Mouse (Mus musculus): ENCODE measurements at regions not wholly inside any gene's neighbourhood (a gene's known extent, or its start where the extent isn't known, plus 50 kb on each side); places are given as distances from the start of the nearest gene placed in this dataset.

DNA sequence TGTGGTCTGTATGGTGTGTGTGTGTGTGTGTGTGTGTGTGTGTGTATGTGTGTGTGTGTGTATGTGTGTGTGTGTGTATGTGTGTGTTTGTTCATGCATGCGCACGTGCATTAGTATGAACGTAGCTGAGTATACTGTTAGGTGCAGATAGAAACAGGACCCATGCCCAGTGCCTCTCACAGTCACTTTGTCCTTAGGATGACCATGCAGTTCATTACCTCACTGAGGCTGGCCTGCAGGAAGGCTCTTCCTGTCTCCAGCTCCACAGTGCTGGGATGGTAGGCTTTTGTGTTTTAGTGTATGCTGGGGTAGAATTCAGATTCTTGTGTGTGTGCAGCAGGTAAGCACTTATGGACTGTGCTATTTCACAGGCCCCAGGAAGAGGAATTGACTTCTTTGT lies 250.0 kb upstream of the Tacr3 start:
- ATAC-seq (replicated peaks; ENCODE audit: extremely low read depth, insufficient read depth, low FRiP score), result no peak
- Histone ChIP-seq H3K27ac (ENCODE audit: low read length) (no peak overlapping the region), H3K4me3 (ENCODE audit: low read length) (no peak overlapping the region), H3K4me2 (ENCODE audit: low read depth, low read length) (no peak overlapping the region), H3K27me3 (ENCODE audit: control insufficient read depth, insufficient read depth, low read length) (no peaks in the 10 kb centered on the region), H3K9ac (ENCODE audit: low read length) (no peak overlapping the region), H3K9me3 (replicated peaks; ENCODE audit: control insufficient read depth, low read length) (no peaks in the 10 kb centered on the region), H3K4me1 (ENCODE audit: control insufficient read depth, insufficient read depth, low read length) (no peaks in the 10 kb centered on the region), H3K36me3 (ENCODE audit: control insufficient read depth, insufficient read depth) (no peaks in the 10 kb centered on the region)
- 82% methylated on average over 3 of the region's 3 CpGs for WGBS

DNA sequence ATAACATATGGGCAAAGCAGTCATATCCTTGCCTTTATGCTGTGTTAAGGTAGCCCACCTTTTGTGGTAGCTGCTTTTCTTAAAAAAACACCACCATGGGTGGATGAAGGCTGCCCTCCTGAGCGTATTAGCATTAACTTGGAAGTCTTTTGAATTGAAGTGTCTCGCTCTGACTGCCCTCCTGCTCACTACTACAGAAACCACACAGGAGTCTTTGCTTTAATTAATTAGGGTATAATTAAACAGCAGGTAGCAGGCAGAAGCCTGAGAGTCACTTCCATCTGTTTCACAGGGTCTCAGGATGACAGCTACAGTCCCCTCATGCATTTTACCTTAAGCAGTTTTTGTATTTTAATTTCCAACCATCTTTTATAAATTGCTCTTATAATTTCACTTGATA lies 240.2 kb upstream of the Tacr3 start:
- no peak overlapping the region for H3K4me3 ChIP-seq (ENCODE audit: low read length)
- ATAC-seq (replicated peaks; ENCODE audit: extremely low read depth, insufficient read depth, low FRiP score), result no peak
- no peak overlapping the region for H3K27ac ChIP-seq (ENCODE audit: low read length)
- H3K27me3 ChIP-seq (ENCODE audit: control insufficient read depth, insufficient read depth, low read length), result no peaks in the 10 kb centered on the region
- no peak overlapping the region for H3K9ac ChIP-seq (ENCODE audit: low read length)
- WGBS, result 33% methylated on average over 2 of the region's 2 CpGs
- H3K9me3 ChIP-seq (replicated peaks; ENCODE audit: control insufficient read depth, low read length), result no peaks in the 10 kb centered on the region
- no peaks in the 10 kb centered on the region for H3K4me1 ChIP-seq (ENCODE audit: control insufficient read depth, insufficient read depth, low read length)
- no peaks in the 10 kb centered on the region for H3K36me3 ChIP-seq (ENCODE audit: control insufficient read depth, insufficient read depth)
- H3K4me2 ChIP-seq (ENCODE audit: low read depth, low read length), result no peak overlapping the region

DNA sequence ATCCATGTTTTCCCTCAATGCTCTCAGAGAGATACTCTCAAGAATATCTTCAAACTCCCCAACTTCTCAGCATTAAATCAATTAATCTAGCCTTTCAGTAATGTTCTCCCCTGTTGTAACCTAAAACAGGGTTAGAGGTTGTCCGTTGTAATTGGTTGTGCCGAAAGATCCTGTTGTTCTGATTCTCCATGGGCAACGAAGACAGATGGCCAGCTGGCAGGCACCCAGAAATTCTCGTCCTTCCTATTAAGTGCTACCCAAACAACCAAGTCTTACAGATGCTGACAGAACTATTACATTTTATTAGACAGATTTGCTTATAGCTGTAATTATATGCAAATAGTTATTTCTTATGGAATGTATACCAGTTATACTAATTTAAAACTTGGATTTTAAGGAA lies 225.9 kb upstream of the Tacr3 start:
- H3K27me3 ChIP-seq (ENCODE audit: control insufficient read depth, insufficient read depth, low read length), result no peaks in the 10 kb centered on the region
- H3K4me1 ChIP-seq (ENCODE audit: control insufficient read depth, insufficient read depth, low read length), result no peaks in the 10 kb centered on the region
- no peak for ATAC-seq (replicated peaks; ENCODE audit: extremely low read depth, insufficient read depth, low FRiP score)
- 73% methylated on average over 4 of the region's 4 CpGs for WGBS
- no peak overlapping the region for H3K9ac ChIP-seq (ENCODE audit: low read length)
- H3K36me3 ChIP-seq (ENCODE audit: control insufficient read depth, insufficient read depth), result no peaks in the 10 kb centered on the region
- H3K27ac ChIP-seq (ENCODE audit: low read length), result no peak overlapping the region
- H3K9me3 ChIP-seq (replicated peaks; ENCODE audit: control insufficient read depth, low read length), result no peaks in the 10 kb centered on the region
- H3K4me3 ChIP-seq (ENCODE audit: low read length), result no peak overlapping the region
- H3K4me2 ChIP-seq (ENCODE audit: low read depth, low read length), result no peak overlapping the region

DNA sequence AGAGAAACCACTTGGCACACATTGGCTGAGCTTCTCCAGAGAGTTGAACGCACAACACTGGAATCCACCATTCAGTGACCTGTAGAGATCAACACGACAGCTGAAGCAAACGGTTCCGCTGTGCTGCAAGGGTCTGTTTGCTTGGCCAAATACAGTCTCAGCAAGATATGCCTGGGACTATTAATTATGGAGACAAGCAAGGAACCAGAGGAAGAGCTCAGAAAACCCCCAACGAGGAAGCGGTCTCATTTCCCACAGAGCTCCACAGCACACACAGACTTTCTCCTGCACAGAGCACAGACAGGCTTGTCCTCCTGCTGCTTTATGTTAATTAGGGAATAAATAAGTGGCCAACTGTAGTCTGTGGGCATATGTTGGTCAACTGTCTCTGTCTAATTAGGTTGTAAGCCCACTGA lies 223.4 kb upstream of the Tacr3 start:
- no peaks in the 10 kb centered on the region for H3K9me3 ChIP-seq (replicated peaks; ENCODE audit: control insufficient read depth, low read length)
- H3K36me3 ChIP-seq (ENCODE audit: control insufficient read depth, insufficient read depth), result no peaks in the 10 kb centered on the region
- no peak overlapping the region for H3K4me3 ChIP-seq (ENCODE audit: low read length)
- H3K27me3 ChIP-seq (ENCODE audit: control insufficient read depth, insufficient read depth, low read length), result no peaks in the 10 kb centered on the region
- no peak for ATAC-seq (replicated peaks; ENCODE audit: extremely low read depth, insufficient read depth, low FRiP score)
- no peak overlapping the region for H3K9ac ChIP-seq (ENCODE audit: low read length)
- 51% methylated on average over 6 of the region's 6 CpGs for WGBS
- no peak overlapping the region for H3K27ac ChIP-seq (ENCODE audit: low read length)
- H3K4me1 ChIP-seq (ENCODE audit: control insufficient read depth, insufficient read depth, low read length), result no peaks in the 10 kb centered on the region
- no peak overlapping the region for H3K4me2 ChIP-seq (ENCODE audit: low read depth, low read length)

DNA sequence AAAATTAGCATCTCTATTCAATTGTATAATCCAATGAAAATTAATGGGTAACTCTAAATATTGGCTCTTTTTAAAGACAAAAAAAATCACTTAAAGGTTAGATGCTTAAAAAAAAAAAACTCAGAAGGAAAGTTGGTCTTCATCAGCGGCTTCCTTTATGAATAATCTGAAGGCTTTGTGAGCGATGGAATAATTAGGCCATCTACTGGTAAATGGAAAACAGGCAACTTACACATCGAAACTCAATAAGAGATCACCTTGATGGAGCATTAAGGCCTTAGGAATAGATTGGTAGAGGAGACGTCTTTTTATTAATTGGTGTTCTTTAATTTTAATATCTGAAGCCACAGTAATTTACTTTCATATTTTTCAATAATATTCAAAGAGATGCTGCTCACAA lies 218.6 kb upstream of the Tacr3 start:
- H3K9me3 ChIP-seq (replicated peaks; ENCODE audit: control insufficient read depth, low read length), result no peaks in the 10 kb centered on the region
- H3K4me1 ChIP-seq (ENCODE audit: control insufficient read depth, insufficient read depth, low read length), result no peaks in the 10 kb centered on the region
- H3K27ac ChIP-seq (ENCODE audit: low read length), result no peak overlapping the region
- H3K4me3 ChIP-seq (ENCODE audit: low read length), result no peak overlapping the region
- H3K9ac ChIP-seq (ENCODE audit: low read length), result no peak overlapping the region
- no peak for ATAC-seq (replicated peaks; ENCODE audit: extremely low read depth, insufficient read depth, low FRiP score)
- H3K4me2 ChIP-seq (ENCODE audit: low read depth, low read length), result no peak overlapping the region
- H3K36me3 ChIP-seq (ENCODE audit: control insufficient read depth, insufficient read depth), result no peaks in the 10 kb centered on the region
- no peaks in the 10 kb centered on the region for H3K27me3 ChIP-seq (ENCODE audit: control insufficient read depth, insufficient read depth, low read length)
- 67% methylated on average over 4 of the region's 4 CpGs for WGBS

DNA sequence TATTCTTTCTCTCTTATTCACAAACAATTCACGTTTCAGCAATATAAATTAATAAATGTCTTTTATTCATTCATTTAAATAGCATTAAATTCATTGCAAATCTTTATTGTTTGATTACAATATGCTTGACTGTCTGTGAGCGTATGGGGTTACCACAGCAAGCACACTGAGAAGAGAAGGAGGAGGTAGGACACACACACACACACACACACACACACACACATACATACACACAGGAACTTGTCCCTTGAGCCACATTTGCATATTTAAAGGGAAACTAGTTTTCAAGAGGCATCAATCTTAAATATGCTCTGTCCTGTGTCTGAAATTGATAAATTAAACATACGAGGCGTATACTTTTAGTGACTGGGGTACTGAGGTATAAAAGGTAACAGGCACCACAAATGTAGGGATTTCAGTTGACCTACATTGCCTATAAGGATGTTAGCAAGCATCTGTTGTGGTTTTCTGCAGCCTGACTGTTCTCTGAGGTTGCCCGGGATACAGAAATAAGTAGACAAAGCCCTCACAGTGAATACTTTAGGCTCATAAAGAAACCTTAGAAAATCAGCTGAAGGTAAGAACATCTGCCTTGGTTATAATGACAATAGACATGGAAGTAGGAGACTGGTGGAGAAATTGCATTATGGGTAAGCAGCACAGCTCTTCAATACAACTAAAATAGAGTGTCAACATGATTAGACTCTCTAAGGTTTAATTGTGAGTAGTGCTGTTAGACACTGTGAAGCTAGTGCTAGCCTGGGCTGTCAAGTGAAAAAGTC lies 217.1 kb upstream of the Tacr3 start:
- Histone ChIP-seq H3K4me2 (ENCODE audit: low read depth, low read length) (no peak overlapping the region), H3K27me3 (ENCODE audit: control insufficient read depth, insufficient read depth, low read length) (no peaks in the 10 kb centered on the region), H3K4me3 (ENCODE audit: low read length) (no peak overlapping the region), H3K4me1 (ENCODE audit: control insufficient read depth, insufficient read depth, low read length) (no peaks in the 10 kb centered on the region), H3K27ac (ENCODE audit: low read length) (no peak overlapping the region), H3K36me3 (ENCODE audit: control insufficient read depth, insufficient read depth) (no peaks in the 10 kb centered on the region), H3K9ac (ENCODE audit: low read length) (no peak overlapping the region), H3K9me3 (replicated peaks; ENCODE audit: control insufficient read depth, low read length) (no peaks in the 10 kb centered on the region)
- ATAC-seq (replicated peaks; ENCODE audit: extremely low read depth, insufficient read depth, low FRiP score), result no peak
- WGBS, result 70% methylated on average over 5 of the region's 5 CpGs

DNA sequence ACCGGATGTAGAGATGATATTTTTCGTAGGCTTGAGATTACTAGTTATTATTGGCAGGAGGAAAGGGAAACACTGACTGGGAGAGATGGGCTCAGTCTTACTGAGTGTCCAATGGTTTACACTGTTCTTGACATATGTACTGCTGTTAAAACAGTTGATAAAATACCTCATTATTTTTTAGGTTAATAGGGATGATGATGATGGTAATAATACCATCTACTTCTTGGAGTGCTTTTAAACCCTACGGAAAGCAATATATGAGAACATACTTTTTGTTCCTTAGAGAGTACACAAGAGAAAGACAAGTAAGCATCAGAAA lies 216.6 kb upstream of the Tacr3 start:
- H3K4me2 ChIP-seq (ENCODE audit: low read depth, low read length), result no peak overlapping the region
- H3K9me3 ChIP-seq (replicated peaks; ENCODE audit: control insufficient read depth, low read length), result no peaks in the 10 kb centered on the region
- H3K27me3 ChIP-seq (ENCODE audit: control insufficient read depth, insufficient read depth, low read length), result no peaks in the 10 kb centered on the region
- no peaks in the 10 kb centered on the region for H3K4me1 ChIP-seq (ENCODE audit: control insufficient read depth, insufficient read depth, low read length)
- 75% methylated on average over 3 of the region's 3 CpGs for WGBS
- no peak overlapping the region for H3K9ac ChIP-seq (ENCODE audit: low read length)
- ATAC-seq (replicated peaks; ENCODE audit: extremely low read depth, insufficient read depth, low FRiP score), result no peak
- no peak overlapping the region for H3K4me3 ChIP-seq (ENCODE audit: low read length)
- no peak overlapping the region for H3K27ac ChIP-seq (ENCODE audit: low read length)
- no peaks in the 10 kb centered on the region for H3K36me3 ChIP-seq (ENCODE audit: control insufficient read depth, insufficient read depth)

DNA sequence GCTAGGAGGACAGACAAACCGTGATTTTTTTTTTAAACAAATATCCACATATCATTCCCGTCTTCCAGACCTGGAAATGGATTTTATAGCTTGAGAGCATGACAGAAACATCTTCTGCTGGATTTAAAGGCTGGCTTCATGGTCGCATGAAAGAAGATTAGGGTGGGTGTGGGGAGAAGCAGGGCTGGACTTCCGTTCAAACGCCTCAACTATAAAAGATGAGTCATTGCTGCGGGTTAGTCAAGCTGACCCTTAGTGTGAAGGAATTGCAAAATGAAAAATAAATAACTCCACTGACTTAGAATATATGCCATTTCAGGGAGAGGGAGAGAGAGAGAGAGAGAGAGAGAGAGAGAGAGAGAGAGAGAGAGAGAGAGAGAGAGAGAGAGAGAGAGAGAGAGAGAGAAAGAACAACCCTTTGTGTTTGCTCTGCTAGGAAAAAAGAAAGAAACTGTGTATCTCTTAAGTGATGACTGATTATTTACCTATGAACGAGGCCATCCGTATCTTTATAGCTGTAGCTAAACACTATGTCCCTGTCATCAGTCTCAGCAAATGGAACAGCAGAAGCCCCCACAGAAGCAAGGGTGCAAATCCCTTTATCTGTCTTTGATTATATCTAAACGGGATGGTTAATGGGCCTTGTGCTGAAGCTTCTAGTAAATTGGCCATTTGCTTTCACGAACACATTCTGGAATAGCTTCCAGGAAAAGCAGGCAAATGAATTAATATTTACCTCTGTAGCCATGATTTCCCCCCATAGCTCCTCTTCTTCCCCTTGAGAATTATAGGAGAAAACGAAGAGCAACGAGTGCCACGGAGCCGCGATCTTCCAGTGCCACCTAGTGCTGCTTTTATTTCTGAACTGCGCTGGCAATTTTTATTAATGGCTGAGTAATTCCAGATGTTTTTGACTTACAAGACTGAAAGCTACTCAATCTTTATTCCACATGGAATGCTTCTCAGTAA lies 199.4 kb upstream of the Tacr3 start:
- no peaks in the 10 kb centered on the region for H3K9me3 ChIP-seq (replicated peaks; ENCODE audit: control insufficient read depth, low read length)
- no peaks in the 10 kb centered on the region for H3K27me3 ChIP-seq (ENCODE audit: control insufficient read depth, insufficient read depth, low read length)
- H3K4me1 ChIP-seq (ENCODE audit: control insufficient read depth, insufficient read depth, low read length), result peaks cover 3% of the 10 kb centered on the region; the same call in 1 of the 2 replicates
- no peak overlapping the region for H3K27ac ChIP-seq (ENCODE audit: low read length)
- H3K4me2 ChIP-seq (ENCODE audit: low read depth, low read length), result peak overlapping the region; percentile 68
- H3K9ac ChIP-seq (ENCODE audit: low read length), result 0 out of 2 replicates have a peak overlapping the region, but pooled peaks have one; percentile 0
- H3K4me3 ChIP-seq (ENCODE audit: low read length), result peak overlapping the region; percentile 37
- WGBS, result 25% methylated on average over 16 of the region's 16 CpGs
- no peak; the same call in 1 of the 2 replicates for ATAC-seq (replicated peaks; ENCODE audit: extremely low read depth, insufficient read depth, low FRiP score)
- H3K36me3 ChIP-seq (ENCODE audit: control insufficient read depth, insufficient read depth), result no peaks in the 10 kb centered on the region

DNA sequence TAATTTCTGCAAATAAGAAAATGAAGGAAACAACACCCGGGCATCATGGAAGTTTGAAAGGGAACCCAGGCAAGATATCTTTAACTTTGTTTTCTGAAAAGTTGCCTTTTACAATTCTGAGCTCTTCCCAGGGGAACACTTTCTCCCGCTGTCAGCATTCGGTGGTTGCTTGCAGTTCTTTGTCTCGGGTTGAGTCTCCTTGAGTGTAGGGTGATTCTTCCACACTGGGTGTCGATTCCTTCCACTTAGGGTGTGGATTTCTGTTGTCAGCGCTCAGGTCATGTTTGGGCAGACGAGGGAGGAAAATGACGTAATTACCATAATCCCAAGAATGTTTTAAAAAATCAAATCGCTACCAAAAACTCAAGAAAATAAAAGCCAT lies 198.7 kb upstream of the Tacr3 start:
- WGBS, result 31% methylated on average over 9 of the region's 9 CpGs
- Histone ChIP-seq H3K4me2 (ENCODE audit: low read depth, low read length) (peak overlapping the region; percentile 68), H3K9me3 (replicated peaks; ENCODE audit: control insufficient read depth, low read length) (no peaks in the 10 kb centered on the region), H3K27me3 (ENCODE audit: control insufficient read depth, insufficient read depth, low read length) (no peaks in the 10 kb centered on the region), H3K4me3 (ENCODE audit: low read length) (peak overlapping the region; percentile 37), H3K27ac (ENCODE audit: low read length) (no peak overlapping the region), H3K9ac (ENCODE audit: low read length) (no peak overlapping the region), H3K4me1 (ENCODE audit: control insufficient read depth, insufficient read depth, low read length) (peaks cover 3% of the 10 kb centered on the region; the same call in 1 of the 2 replicates), H3K36me3 (ENCODE audit: control insufficient read depth, insufficient read depth) (no peaks in the 10 kb centered on the region)
- no peak for ATAC-seq (replicated peaks; ENCODE audit: extremely low read depth, insufficient read depth, low FRiP score)

Data from heart, embryonic 16.5 days (tissue).